Mouse (Mus musculus) liver, embryonic 15.5 days (tissue): ENCODE data around the gene Catsperz. TPM values are rescaled to one million over a fixed set of nuclear protein-coding genes. Genes with fewer than 3 reads are reported as not detected.
"Not testable (repeated sequence)": the region's sequence is repeated elsewhere in the genome, so short reads cannot be mapped to it uniquely, and the experiment has no call there.

Experiments
- ATAC-seq: fragments of 200-750 bp; cut with Nextera tagmentation; 2 replicates; pipeline ENCODE4 v1.8.0; 2017; ENCODE audit warnings: moderate number of reproducible peaks, mild to moderate bottlenecking, moderate library complexity; ENCODE audit not compliant: insufficient read depth
- H3K27ac ChIP-seq: fragments of 300-500 bp; sonication (generic); replicated peaks from 2 replicates; pipeline ENCODE4 v1.5.1; 2015; ENCODE audit warnings: mild to moderate bottlenecking, inconsistent platforms
- H3K27me3 ChIP-seq: fragments of 300-500 bp; sonication (generic); 2 replicates; pipeline ENCODE4 v1.6.1; 2015; ENCODE audit warnings: mild to moderate bottlenecking, inconsistent platforms
- H3K36me3 ChIP-seq: fragments of 300-500 bp; sonication (generic); replicated peaks from 2 replicates; pipeline ENCODE4 v1.6.1; 2015; ENCODE audit warnings: moderate library complexity, mild to moderate bottlenecking, inconsistent platforms
- H3K4me1 ChIP-seq: fragments of 300-500 bp; sonication (generic); replicated peaks from 2 replicates; pipeline ENCODE4 v1.6.1; 2015; ENCODE audit warnings: inconsistent platforms
- H3K4me2 ChIP-seq: fragments of 300-500 bp; sonication (generic); 2 replicates; pipeline ENCODE4 v1.6.1; 2015; ENCODE audit warnings: moderate library complexity, mild to moderate bottlenecking, inconsistent platforms
- H3K4me3 ChIP-seq: fragments of 300-500 bp; sonication (generic); replicated peaks from 2 replicates; pipeline ENCODE4 v1.5.1; 2015; ENCODE audit warnings: mild to moderate bottlenecking, inconsistent platforms
- H3K9ac ChIP-seq: fragments of 300-500 bp; sonication (generic); 2 replicates; pipeline ENCODE4 v1.6.1; 2015; ENCODE audit warnings: moderate library complexity, mild to moderate bottlenecking, inconsistent platforms
- H3K9me3 ChIP-seq: fragments of 300-500 bp; sonication (generic); replicated peaks from 2 replicates; pipeline ENCODE4 v1.6.1; 2016; ENCODE audit warnings: inconsistent platforms
- WGBS: fragments of 180-500 bp; shearing (Covaris S2); methylation state at CpG from one replicate; pipeline ENCODE4 v1.1.7; 2015; ENCODE audit warnings: mixed read lengths; ENCODE audit not compliant: insufficient replicate concordance; 5-methylcytosine and 5-hydroxymethylcytosine counted together
- polyA plus RNA-seq: library from polyadenylated mRNA; unstranded; fragments of >200 nt; fragmentation: Nextera tagmentation; extraction: Ambion mirVana; gene quantifications from 2 replicates; pipeline ENCODE4 v1.2.1, GENCODE M21; 2015

Gene Catsperz
- polyA plus RNA-seq, 1 experiment from 2014 or later, result 0.59 TPM

GRCm38 (mm10) chr19:6912205-6912970 is 12.8 kb downstream of the Catsperz start:
- 79% methylated on average over 15 of the region's 15 CpGs for WGBS
- Histone ChIP-seq H3K27ac (no peak overlapping the region), H3K4me1 (peaks cover 58% of the 10 kb centered on the region)

GRCm38 (mm10) chr19:6911101-6912074 is 13.8 kb downstream of the Catsperz start:
- H3K4me1 ChIP-seq, result peaks cover 61% of the 10 kb centered on the region
- H3K36me3 ChIP-seq, result peaks cover 45% of the 10 kb centered on the region
- no peak for ATAC-seq
- no peaks in the 10 kb centered on the region for H3K9me3 ChIP-seq
- H3K4me2 ChIP-seq, result peak overlapping the region; percentile 91
- 76% methylated on average over 19 of the region's 19 CpGs for WGBS
- H3K27me3 ChIP-seq, result no peaks in the 10 kb centered on the region
- 0 out of 2 replicates have a peak overlapping the region, but pooled peaks have one; percentile 41 for H3K27ac ChIP-seq
- peak overlapping the region; percentile 81 for H3K4me3 ChIP-seq
- H3K9ac ChIP-seq, result peak overlapping the region; percentile 35; the same call in 1 of the 2 replicates

More at GRCm38 (mm10) chr19:6912205-6912970, 12.8 kb downstream of the Catsperz start:
- Histone ChIP-seq H3K9me3 (no peaks in the 10 kb centered on the region), H3K9ac (no peak overlapping the region), H3K4me2 (no peak overlapping the region), H3K36me3 (peaks cover 36% of the 10 kb centered on the region), H3K4me3 (no peak overlapping the region), H3K27me3 (no peaks in the 10 kb centered on the region)
- ATAC-seq, result no peak

GRCm38 (mm10) chr19:6910306-6910705 is 14.9 kb downstream of the Catsperz start:
- not testable (repeated sequence) for H3K9me3 ChIP-seq, H3K27me3 ChIP-seq
- peak overlapping the region; percentile 81 for H3K4me3 ChIP-seq
- H3K36me3 ChIP-seq, result peaks cover 54% of the 10 kb centered on the region
- ATAC-seq, result peak; percentile 23
- under 1% methylated on average over 28 of the region's 30 CpGs for WGBS
- peak overlapping the region; percentile 91 for H3K4me2 ChIP-seq
- peaks cover 50% of the 10 kb centered on the region for H3K4me1 ChIP-seq
- peak overlapping the region; percentile 97 for H3K27ac ChIP-seq
- H3K9ac ChIP-seq, result peak overlapping the region; percentile 59

DNA sequence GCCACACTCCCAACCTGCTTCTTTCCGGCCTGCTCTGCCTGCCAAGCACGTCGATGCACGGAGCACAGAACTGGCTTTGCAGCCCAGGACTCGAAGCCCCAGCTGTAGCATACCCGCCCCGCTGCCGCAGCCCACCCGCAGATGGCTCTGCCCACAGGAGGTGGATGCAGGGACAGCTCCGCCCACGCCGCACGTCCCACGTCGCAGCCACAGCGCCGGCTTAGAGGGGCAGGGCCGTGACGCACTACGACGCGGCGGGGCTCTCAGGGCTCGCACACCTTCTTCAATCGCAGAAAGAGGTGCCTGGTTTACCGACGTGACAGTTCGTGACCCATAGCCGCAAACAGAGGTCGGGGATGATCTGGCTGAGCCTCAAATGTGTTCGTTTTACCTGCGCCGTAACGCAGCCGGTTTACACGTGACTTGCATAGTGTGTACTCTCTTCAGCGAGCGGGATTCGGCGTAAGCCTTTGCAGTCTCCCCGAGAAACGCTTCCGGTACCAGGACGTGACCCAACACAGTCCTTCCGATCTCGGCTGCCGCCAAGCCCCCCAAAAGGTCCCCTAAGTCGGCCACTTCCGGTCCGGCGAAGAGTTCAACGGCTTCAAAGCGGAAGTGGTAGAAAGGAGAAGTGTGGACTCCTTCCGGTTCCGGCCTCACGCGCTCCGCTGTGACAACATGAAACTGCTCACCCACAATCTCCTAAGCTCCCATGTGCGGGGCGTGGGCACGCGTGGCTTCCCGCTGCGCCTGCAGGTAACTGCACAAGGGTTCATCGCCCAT is 15.5 kb downstream of the Catsperz start, which contains the start of the genes Trmt112 and Prdx5:
Trmt112 (plus strand) TSS at position 192 of the 783 bp plus-strand sequence.
Prdx5 (minus strand) TSS at position 600 of the 783 bp plus-strand sequence.
- no peaks in the 10 kb centered on the region for H3K9me3 ChIP-seq
- no peaks in the 10 kb centered on the region for H3K27me3 ChIP-seq
- under 1% methylated on average over 65 of the region's 65 CpGs for WGBS
- H3K4me2 ChIP-seq, result peak within 1 kb of the TSS; percentile 91
- peak within 1 kb of the TSS; percentile 81 for H3K4me3 ChIP-seq
- H3K9ac ChIP-seq, result peak within 1 kb of the TSS; percentile 59
- peak; percentile 87 for ATAC-seq
- peaks cover 61% of the 10 kb centered on the region for H3K36me3 ChIP-seq
- peak within 1 kb of the TSS; percentile 97 for H3K27ac ChIP-seq
- H3K4me1 ChIP-seq, result peaks cover 45% of the 10 kb centered on the region

- ATAC-seq, result no peak
Observed at GRCm38 (mm10) chr19:6909021-6909420, 16.2 kb downstream of the Catsperz start.

DNA sequence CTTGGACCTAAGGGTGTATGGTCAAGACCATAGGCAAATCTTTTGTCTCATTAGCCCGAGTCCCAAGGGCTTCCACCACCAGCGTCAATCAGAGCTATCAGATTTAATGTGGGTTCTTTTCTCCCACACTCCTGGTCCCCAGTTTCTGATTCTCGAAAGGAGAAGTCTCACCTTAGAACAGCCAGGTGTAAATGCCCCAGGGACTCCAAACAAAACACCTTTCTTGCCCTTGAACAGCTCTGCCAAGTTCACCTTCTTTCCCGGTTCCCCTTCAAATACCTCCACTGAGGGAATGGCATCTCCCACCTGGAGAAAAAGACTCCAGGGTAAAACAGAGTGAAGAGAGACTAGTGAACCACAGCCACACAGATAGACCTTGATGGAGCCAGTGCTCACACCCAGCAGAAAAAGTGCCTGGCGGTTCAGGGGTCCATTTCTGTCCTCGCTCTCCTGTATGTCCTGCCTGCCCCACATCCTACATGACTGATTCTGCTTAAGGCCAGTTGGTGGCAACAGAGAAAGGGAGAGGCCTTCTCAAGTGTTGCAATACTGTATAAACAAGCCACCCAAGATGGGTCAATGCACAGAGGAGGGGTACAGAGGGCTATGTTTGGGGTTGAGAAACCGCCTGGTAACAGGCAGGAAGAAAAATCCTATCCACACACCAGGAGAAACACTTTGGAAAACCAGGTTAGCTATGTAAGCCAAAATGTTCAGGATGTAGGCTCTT is 17.2 kb downstream of the Catsperz start:
- Histone ChIP-seq H3K4me1 (peaks cover 38% of the 10 kb centered on the region), H3K36me3 (peaks cover 52% of the 10 kb centered on the region), H3K9me3 (no peaks in the 10 kb centered on the region), H3K27me3 (no peaks in the 10 kb centered on the region), H3K27ac (peak overlapping the region; percentile 97), H3K9ac (peak overlapping the region; percentile 59; the same call in 1 of the 2 replicates), H3K4me2 (peak overlapping the region; percentile 91), H3K4me3 (peak overlapping the region; percentile 81)
- 60% methylated on average over 7 of the region's 7 CpGs for WGBS
- ATAC-seq, result no peak

More at GRCm38 (mm10) chr19:6909021-6909420, 16.2 kb downstream of the Catsperz start:
- H3K27me3 ChIP-seq, result no peaks in the 10 kb centered on the region
- no peaks in the 10 kb centered on the region for H3K9me3 ChIP-seq
- peaks cover 40% of the 10 kb centered on the region for H3K4me1 ChIP-seq
- peak overlapping the region; percentile 59 for H3K9ac ChIP-seq
- 6% methylated on average over 11 of the region's 11 CpGs for WGBS
- peak overlapping the region; percentile 91 for H3K4me2 ChIP-seq
- H3K4me3 ChIP-seq, result peak overlapping the region; percentile 81
- H3K27ac ChIP-seq, result peak overlapping the region; percentile 97
- peaks cover 60% of the 10 kb centered on the region for H3K36me3 ChIP-seq

- WGBS, result 79% methylated on average over 8 of the region's 8 CpGs
- 0 out of 2 replicates have a peak overlapping the region, but pooled peaks have one; percentile 8 for H3K27ac ChIP-seq
- H3K9ac ChIP-seq, result no peak overlapping the region
- H3K4me1 ChIP-seq, result peaks cover 38% of the 10 kb centered on the region
- H3K9me3 ChIP-seq, result no peaks in the 10 kb centered on the region
- no peaks in the 10 kb centered on the region for H3K27me3 ChIP-seq
- peak overlapping the region; percentile 21; the same call in 1 of the 2 replicates for H3K4me3 ChIP-seq
- peak overlapping the region; percentile 91 for H3K4me2 ChIP-seq
- peaks cover 43% of the 10 kb centered on the region for H3K36me3 ChIP-seq
- no peak for ATAC-seq
Observed at GRCm38 (mm10) chr19:6907094-6907493, 18.1 kb downstream of the Catsperz start.

DNA sequence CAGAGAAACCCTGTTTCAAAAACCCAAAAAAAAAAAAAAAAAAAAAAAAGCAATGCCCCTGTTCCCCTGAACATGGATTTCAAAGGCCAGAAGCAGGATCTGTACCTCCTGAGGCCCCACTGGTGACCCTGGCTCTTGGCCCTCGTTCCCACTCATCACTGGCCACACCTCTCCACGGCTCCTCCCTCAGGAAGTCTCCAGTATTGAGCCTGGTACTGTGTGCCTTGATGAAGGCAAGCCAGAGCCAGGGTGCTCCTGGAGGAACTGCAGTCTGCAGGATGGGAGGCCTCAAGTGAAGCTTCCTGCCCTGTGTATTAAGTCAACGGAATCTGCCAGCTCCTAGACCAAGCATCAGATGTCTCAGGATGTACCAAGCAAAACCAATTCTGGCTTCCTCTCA is 19.0 kb downstream of the Catsperz start:
- WGBS, result 79% methylated on average over 3 of the region's 3 CpGs
- no peak for ATAC-seq
- no peaks in the 10 kb centered on the region for H3K9me3 ChIP-seq

DNA sequence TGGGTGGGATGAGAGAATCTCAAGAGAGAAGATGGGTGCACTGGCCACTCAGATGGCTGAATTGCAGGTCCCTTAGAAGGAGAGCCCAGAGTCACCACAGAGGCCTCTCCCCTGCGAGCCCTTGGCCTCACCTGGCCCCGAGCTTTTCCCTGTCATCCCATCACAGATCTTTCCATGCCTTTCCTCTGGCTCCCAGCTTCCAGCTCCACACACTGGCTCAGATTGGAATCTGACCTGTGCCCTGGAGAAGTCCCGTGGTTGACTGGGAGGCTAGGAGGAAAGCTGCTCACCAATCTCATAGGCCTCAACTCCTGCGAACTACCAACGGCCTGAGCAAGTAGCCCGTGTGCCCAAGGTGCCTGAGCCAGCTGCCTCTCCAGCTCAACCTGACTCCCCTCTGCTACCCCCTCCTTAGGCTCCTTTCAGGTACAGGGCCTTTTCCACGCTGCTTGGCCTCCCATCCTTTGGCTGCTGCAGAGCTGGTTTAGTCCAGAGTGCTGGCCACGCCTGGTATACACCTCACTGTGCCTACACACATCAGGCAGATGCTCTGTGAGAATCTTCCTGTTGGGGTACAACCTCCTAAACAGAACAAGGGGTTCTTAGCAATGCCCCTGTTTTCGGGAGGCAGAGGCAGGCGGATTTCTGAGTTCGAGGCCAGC is 19.6 kb downstream of the Catsperz start:
- no peaks in the 10 kb centered on the region for H3K27me3 ChIP-seq
- H3K27ac ChIP-seq, result no peak overlapping the region
- H3K4me3 ChIP-seq, result no peak overlapping the region
- peaks cover 31% of the 10 kb centered on the region for H3K36me3 ChIP-seq
- WGBS, result 76% methylated on average over 11 of the region's 11 CpGs
- peaks cover 27% of the 10 kb centered on the region for H3K4me1 ChIP-seq
- H3K4me2 ChIP-seq, result no peak overlapping the region
- ATAC-seq, result no peak
- H3K9me3 ChIP-seq, result no peaks in the 10 kb centered on the region
- no peak overlapping the region for H3K9ac ChIP-seq

More for the DNA sequence above, 19.0 kb downstream of the Catsperz start:
- H3K27ac ChIP-seq, result no peak overlapping the region
- no peak overlapping the region for H3K4me3 ChIP-seq
- H3K4me1 ChIP-seq, result peaks cover 31% of the 10 kb centered on the region
- peaks cover 34% of the 10 kb centered on the region for H3K36me3 ChIP-seq
- no peak overlapping the region for H3K4me2 ChIP-seq
- H3K27me3 ChIP-seq, result no peaks in the 10 kb centered on the region
- H3K9ac ChIP-seq, result no peak overlapping the region
